Mouse (Mus musculus) left cerebral cortex, postnatal 14 days (tissue): ENCODE measurements around the gene Dysf. TPM values are rescaled to one million over a fixed set of nuclear protein-coding genes. Genes with fewer than 3 reads are reported as not detected.

Source experiments
- DNase-seq, 2 experiments: peaks; one replicate each; pipeline ENCODE4 v3.0.0; 2021 to 2022; ENCODE audit warnings: low spot score in 2 of 2, mixed read lengths in 1 of 2
- intact Hi-C: fragments of 180-260 bp; cut with DNase I; formaldehyde crosslinking; loops from one replicate; pipeline ENCODE4 v1.15.1; 2025
- total RNA-seq, 2 experiments: library from RNA; stranded (reverse); gene quantifications; 2 replicates each; pipeline ENCODE4 v1.2.3; 2021

Dysf gene
- total RNA-seq, 2 experiments from 2014 or later, result 4.6 to 6.4 TPM

DNA sequence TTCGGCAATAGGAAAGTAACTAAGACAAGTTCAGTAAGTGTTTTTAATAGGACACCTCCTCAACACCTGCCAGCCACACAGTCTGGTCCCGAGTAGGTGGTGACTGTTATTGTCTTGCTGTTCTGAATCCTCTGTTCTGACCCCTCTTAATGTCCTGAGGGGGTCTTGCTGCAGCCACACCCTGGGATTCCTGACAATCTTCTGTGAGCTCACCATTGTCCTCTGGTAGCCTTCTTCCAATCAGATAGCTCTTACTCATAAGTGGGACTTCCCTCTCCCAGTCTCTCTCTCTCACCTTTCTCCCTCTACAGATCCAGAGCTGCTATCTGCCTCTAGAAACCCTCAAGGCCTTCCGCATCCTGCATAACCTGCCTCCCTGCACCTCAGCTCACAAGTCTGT is 36.3 kb downstream of the Dysf start:
- no peak for DNase-seq
- intact Hi-C loops, result no loop called here

DNA sequence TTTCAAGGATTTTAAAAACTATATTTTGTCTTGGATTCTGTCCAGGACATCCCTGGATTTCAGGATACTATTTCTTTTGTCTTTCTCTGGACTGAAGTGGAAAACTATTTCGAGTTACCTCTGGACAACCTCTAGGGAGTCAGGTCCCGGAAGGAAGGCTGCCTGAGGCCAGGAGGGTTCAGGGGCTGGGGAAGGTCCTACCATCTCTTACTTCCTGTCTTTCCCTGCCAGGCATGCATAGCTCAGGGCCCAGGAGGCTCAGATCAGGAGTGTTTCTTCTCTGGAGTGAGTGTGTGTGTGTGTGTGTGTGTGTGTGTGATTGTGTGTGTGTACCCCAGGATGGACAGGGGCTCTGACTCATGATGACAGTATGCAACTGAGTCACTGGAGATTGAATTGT is 40.5 kb downstream of the Dysf start:
- intact Hi-C loops, result no loop called here
- DNase-seq, result no peak

DNA sequence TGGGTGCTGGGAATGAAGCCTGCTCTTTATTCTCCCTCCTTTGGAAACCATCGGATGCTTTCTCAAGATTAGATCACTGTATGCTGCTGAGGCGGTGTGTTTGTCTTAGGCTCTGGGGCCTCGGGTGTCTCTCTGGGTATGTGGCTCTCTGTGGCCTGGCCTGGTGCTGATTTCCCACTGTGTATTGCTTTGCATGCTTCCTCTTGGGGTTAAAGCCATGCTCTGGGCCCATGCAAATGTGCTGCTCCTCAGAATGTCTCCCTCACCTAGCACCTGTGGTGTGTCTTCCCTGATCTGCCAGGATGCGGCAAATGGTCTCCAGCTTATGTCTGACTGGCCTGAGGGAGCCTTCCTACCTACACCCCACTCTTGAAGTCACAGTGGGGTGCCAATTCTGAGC is 41.8 kb downstream of the Dysf start:
- DNase-seq, result no peak
- intact Hi-C loops, result no loop called here

DNA sequence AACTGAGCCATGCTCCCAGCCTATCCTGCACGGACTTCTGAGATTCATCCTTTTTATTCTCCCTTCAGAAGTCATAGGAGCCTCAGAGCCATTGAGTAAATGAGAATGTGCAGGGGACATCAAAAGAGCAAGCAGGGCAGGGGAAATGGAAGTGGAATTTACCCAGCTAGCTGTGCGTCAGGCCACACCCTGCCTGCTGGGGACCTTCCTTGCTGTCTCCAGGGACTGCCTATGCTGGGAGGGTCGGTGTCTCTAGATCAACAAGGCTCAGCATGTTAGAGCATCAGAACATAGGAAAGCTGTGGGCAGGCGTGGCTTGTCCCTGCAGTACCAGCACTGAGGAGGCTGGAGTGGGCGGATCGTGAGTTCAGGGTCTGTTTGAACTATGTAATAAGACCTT is 42.6 kb downstream of the Dysf start:
- DNase-seq, result no peak
- intact Hi-C loops, result no loop called here

DNA sequence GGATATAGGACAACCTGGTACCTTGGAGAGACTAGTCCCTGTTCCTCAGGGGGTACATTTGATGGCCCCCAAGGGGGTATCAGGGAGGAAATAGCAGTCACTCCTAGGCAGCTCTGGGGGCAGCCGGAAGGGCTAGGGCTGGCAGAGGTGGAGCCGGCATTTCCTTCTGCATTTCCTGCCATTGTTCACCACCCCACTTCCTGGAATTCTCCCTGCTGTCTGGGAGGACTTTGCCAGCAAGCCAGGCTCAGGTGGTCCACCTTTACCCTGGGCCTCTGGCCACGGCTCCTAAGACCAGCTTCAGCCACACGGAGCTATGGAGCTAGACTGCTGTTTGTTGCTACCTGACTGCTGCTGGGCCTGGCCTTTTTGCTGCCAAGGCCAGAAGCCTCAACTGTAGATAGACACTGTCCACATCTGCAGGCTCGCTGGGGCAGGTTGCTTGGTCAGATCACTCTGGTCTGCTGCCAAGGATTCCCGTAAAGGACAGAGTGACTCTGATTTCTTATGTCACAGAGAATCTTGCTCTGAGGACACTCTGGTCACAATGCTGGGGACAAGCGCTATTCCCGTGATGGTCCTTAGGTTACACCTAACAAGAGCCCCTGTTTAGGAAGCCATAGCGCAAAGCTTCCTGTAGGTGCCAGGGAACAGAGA is 45.6 kb downstream of the Dysf start:
- DNase-seq, result no peak
- intact Hi-C loops, result no loop called here

DNA sequence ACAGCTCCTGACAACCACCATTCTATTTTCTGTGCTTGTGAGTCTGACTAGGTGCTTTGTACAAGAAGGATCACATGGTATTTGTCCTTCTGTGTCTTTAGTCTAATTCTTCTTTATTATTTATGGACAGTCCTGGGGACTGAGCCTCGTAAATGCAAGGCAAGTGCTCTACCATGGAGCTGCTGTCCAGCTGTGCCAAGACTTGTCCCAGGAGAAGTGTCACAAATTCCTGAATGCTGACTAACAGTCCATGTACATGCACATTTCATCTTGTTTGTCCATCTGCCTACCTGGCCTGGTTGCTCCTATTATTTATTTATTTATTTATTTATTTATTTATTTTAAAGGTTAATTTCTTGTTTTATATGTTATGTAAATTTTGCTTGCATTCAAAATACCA is 47.2 kb downstream of the Dysf start:
- DNase-seq, result no peak
- intact Hi-C loops, result no loop called here

DNA sequence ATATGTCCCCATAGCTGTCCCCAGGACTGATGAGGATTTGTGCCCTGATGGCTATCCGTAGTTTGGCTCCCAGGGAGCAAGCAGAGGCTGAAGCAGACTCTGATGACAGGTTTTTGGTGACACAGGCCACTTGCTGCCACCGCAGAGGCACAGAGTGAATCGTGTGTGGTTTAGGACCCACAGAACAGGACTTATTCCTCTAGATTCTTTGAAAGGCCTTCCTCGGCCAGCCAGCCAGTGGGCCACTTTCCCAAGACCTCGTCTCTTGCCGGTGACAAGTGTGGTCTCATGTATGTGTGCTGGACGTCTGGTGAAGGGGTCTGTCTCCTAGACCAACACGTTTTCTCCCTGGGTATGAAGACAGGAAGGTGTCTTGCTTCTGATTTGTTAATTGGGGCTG is 48.8 kb downstream of the Dysf start:
- intact Hi-C loops, result no loop called here
- DNase-seq, result no peak

DNA sequence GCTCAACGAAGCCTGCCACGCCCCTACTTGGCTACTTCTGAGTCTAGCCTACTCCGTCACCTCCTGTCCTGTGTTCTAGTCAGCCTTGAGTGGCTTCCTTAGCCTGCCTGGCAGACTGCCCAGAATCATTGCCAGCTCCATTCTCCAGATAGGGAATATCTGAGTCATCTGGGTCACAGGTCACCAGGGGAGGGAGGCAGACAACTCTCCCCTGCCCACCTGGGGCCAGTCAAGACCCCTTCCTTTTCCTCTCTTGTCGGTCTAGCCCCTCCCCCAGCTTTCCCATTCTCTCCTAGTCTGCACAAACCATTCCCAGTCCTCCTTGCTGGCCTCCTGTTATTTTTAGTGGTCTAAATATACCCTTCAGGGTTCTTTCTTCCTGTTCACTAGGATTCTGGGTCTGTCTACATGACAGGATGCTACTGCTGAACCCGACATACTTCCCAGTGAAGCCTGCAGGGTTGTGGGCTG is 50.3 kb downstream of the Dysf start:
- no peak for DNase-seq
- intact Hi-C loops, result no loop called here

DNA sequence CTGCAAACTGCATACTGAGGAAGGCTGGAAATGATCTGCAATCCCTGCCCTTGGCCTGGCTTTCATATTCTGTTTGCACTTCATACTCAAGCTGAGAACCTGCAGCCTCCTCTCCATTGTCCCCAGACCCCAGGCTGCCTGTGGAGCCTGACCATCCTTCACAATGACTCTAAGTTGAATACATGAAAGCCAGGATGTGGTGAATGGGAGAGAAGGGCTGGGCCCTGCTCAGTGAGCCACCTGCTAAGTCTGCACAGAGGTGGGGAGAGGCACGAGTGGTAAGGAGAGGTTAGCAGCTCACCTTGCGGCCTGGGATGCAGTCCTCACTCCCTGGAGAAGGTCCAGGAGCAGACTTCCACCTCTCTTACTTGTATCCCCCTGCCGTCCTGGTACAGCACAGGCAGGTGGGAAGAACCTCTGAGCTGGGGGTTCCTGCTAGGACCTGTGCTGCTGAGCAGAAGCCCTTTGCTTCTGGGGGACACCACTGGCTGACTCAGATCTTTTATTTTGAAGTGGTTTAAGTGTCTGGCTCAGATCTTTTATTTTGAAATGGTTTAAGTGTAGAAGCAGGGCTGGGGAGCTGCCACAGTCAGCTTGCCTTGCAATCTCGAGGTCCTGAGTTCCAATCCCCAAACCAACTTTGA is 51.5 kb downstream of the Dysf start:
- intact Hi-C loops, result loop anchor here (2.0 kb wide), 1 partner anchor 41 kb away; no protein-coding TSS in a partner anchor
- DNase-seq, result no peak

DNA sequence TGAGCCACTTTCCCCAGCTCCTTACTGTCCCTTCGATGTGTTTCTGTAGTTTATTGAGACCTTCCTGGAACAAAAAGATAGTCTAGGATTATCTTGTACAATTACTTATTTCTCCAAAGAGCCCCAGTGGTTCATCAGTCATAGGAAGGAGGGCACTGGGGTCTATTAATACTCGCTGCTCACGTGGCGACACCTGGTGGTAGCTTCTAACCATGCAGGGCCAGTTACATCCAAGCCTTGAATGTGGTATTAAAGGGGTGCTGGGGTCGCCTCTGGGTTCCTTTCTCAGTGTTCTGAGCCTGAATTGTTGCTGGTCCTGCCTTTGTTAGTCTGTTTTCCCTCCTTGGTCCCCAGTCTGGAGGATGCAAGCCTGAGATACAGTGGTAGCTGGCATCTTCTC is 52.9 kb downstream of the Dysf start:
- intact Hi-C loops, result loop anchor here (1.0 to 2.0 kb wide), 2 partner anchors 43 to 181 kb away; no protein-coding TSS in a partner anchor
- DNase-seq, result peak in 1 of 2 experiments; percentile 72

DNA sequence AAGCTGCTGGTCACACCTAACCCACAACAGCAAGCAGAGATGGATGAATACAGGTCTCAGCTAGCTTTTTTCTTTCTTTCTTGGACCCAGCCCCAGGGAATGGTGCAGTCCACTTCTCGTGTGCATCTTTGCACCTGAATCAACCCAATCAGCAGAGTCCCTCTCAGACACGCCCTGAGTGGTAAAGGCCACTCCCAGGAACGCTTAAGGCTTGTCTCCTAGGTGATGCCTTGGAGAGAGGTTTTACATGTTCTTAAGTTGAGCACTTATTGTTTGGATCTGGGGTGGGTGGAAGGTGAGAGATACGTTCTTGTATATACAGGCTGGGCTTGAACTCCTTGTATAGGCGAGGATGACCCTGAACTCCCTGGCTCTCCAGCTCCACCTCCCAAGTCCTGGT is 54.2 kb downstream of the Dysf start:
- DNase-seq, result no peak
- intact Hi-C loops, result no loop called here

DNA sequence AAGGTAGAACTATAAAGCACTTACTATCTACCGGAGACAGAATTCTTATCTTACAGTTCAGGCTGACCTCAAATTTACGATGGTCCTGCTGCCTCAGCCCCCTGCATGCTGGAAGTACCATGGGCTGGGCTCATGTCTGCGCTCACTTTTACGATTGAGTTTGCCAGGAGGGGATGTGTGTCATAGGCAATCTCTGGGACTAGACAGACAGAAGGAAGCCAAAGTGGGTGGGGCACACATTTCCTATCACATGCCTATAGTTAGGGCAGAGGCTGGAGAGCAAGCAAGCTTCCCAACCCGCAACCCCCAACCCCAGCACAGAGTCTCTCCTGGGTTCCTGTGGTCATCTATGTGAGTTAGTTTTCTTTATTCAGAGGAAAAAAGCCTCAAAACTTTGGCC is 59.8 kb downstream of the Dysf start:
- intact Hi-C loops, result no loop called here
- DNase-seq, result no peak

DNA sequence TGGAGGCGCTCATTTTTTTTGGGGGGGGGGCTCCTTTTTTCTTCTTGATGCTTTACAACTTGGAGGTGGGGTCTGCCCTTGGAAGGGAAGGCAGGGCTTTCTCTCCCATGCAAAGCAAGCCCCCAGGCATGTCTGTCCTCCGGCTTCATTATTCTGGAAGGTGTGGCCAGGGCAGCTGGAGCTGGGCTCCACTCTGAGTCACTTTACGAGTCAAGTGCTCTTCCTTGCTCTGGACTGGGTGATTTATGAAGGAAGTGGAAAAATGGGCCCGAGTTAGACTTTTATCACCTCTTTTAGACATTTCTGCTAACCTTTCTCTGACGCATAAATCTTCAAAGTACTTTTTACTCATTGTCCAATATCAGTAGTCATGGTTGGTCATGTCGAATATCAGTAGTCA is 61.9 kb downstream of the Dysf start:
- no peak for DNase-seq
- intact Hi-C loops, result no loop called here

DNA sequence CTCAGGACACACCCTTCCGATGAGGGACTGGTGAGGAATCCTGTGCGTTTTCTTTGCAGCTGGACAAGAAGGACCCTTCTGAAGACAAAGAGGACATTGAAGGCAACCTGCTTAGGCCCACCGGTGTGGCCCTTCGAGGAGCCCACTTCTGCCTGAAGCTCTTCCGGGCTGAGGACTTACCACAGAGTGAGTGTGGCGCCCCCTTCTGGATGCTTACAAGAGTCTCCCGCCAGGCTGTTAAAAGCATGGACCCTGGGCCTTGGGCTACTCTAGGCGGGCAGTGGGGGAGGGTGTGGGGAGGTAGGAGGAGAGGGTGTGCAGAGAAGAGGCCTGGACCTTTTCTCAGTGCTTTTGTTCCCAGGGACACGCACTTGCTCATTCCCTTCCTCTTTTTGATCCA is 64.2 kb downstream of the Dysf start:
- intact Hi-C loops, result no loop called here
- no peak for DNase-seq

DNA sequence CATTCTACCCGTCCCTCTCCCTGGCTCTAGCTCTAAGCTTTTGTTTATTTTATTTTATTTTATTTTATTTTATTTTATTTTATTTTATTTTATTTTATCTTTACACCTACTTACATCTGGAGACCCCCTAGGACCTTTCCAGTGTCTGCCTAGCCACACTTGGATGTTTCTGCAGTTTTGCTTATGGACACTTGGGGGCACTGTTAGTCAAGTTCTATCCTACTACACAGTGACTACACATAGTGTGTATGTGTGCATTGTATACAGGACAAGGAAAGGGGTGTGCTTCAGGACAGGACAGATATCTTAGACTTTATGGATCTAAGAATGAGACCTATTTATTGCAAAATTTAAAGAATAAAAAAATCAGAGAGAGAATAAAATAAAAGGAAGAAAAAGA is 69.8 kb downstream of the Dysf start:
- no peak for DNase-seq
- intact Hi-C loops, result no loop called here

DNA sequence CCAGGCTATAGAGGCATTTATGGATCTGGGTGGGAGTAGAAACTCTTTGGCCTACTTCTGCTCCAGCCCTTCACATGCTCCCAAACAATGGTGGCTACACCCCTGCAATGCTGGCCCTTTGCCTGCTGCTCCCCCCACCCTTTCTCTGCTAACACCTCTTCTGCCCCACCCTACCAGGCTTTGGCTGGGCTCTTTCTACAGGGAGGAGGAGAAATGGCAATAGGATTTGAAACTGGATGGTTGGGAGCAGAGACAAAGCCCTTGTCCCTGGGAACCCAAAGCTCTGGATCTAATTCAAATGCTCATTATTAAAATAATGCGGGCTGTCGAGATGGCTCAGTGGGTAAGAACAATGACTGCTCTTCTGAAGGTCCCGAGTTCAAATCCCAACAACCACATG is 72.2 kb downstream of the Dysf start:
- peak in 1 of 2 experiments; percentile 50 for DNase-seq

DNA sequence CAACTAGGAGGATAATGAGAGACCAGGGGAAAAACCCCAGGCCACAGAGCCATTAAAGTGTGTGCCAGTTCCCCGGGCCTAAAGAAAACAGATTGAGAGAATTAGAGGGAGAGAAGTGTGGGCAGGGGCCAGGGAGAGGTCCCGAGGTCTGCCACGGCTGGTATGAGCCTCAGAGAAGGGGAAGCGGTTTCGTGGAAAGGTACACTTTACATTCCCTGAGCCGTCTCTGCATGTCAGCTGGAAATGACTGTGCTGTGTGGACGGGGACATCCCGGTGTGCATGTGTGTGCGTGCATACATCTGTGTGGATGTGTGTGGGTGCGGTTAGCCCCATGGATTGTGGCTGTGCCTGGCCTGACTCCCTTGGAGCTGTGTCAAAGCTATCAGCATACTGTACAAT is 76.4 kb downstream of the Dysf start:
- intact Hi-C loops, result no loop called here
- no peak for DNase-seq

More for the DNA sequence above, 72.2 kb downstream of the Dysf start:
- intact Hi-C loops, result no loop called here

DNA sequence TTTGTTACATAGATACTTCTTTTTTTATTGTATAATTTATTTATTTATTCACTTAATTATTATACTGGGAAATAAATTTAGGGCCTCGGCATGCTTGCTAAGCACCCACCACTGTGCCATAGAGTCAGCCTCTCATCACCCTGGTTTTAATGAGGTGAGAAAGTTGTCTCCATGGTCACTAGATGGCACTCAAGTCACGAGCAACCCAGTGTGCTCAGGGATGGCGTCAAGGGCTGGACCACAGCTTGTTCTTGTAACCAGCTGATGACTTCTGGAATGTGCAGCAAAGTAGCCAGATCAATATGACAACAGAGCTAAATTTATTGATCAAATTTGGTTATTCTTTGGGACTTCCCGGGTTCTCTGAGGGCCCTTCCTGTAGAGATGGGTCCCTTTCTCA is 85.1 kb downstream of the Dysf start:
- intact Hi-C loops, result loop anchor here (10.0 kb wide), 2 partner anchors 311 to 831 kb away; no protein-coding TSS in a partner anchor

DNA sequence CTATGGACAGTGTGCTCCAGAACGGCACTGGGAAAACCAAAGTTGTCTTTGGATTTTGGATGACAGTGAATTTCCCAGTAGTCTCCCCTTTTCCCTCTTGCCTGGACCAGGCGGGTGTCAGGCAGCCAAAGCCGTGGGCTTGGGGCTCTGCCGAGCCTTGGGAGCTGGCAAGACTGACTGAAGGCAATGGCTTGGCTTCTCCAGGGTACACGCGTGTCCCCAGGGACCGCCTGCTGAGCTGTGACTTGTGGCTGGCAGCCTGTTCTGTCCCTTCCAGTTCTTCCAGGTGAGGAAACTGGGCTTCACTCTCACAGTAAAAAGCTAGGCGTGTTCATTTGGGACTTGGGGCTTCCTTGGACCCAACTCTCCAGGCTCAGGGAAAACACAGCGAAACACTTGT is 86.1 kb downstream of the Dysf start:
- intact Hi-C loops, result loop anchor here (2.0 to 10.0 kb wide), 3 partner anchors 310 to 1036 kb away; no protein-coding TSS in a partner anchor
- no peak for DNase-seq

More for the DNA sequence above, 85.1 kb downstream of the Dysf start:
- DNase-seq, result peak; percentile 52 to 58

DNA sequence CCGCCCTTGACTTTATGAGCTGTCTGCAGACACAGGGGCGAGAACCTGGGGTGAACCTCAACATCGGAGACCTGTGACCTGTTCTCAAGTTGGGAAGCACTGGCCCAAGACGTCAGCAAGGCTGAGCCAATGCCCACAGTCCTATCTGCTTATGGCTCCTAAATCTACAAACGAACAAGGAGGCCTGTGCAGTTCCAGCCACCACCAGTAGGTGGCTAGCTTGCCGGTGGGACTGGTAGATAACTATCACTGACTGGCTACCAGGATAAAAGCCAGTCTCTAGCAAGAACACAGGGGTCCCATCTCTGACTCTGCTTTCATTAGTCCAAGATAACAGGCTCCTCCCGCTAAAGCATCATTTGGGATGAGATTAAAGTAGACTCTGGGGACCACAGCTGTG is 86.6 kb downstream of the Dysf start:
- peak; percentile 80 to 86 for DNase-seq
- intact Hi-C loops, result loop anchor here (2.0 to 10.0 kb wide), 5 partner anchors 222 to 1036 kb away; no protein-coding TSS in a partner anchor

DNA sequence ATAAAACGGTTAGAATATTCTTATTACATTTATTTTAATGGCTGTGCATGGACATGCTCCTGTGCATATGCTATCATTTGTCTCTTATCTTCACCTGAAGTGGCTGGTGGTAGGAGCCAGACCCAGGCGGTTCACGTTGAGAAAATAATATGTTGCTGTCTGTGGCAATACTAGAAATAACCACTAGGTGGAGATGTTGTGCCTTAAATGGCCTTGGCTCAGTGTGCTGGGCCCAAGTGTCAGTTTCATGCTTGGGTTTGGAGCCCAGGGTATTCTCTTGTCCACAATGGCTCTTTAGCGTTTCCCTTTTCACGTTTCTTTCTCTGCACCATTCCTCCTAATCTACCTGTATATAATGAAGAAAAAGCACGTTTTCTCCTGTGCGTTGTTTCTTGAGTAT is 87.5 kb downstream of the Dysf start:
- peak; percentile 85 to 89 for DNase-seq
- intact Hi-C loops, result loop anchor here (1.0 to 10.0 kb wide), 6 partner anchors 221 to 1035 kb away; no protein-coding TSS in a partner anchor
